Mouse (Mus musculus) lung, postnatal 0 days (tissue): ENCODE data around the gene Thra.
A peak's percentile ranks its signal among the peaks of the same experiment; 100 is the strongest.

Experiments used
- CTCF ChIP-seq: IDR thresholded peaks from 2 replicates; pipeline ENCODE4 v1.5.1; 2016; ENCODE audit warnings: antibody characterized with exemption, mild to moderate bottlenecking
- EP300 ChIP-seq: IDR thresholded peaks from 2 replicates; pipeline ENCODE4 v1.6.1; 2016; ENCODE audit warnings: antibody characterized with exemption, mild to moderate bottlenecking, control low read depth

- TF ChIP-seq CTCF (no peak), EP300 (peak; percentile 72)
Observed at GRCm38 (mm10) chr11:98810686-98811085, 70.2 kb downstream of the Thra start.
